ENCODE assay signal across 9 mouse cellular contexts in genomic region chr17:36943691-36944090, GRCm38 (mm10). TPM values are rescaled to one million over a fixed set of nuclear protein-coding genes. Genes with fewer than 3 reads are reported as not detected.
DNase-seq lines count a peak whose midpoint lies in the region; ATAC-seq and TF ChIP-seq lines count a peak whose summit lies in the region.
"Had no signal": no experiment of that assay in that cellular context is flagged by ENCODE, and none has a peak within 500 bp of the region (broad histone marks: within the 10 kb centered on the region; RNA-seq: fewer than 3 reads in every experiment).

No protein-coding gene starts in this region.

- no peak for TF ChIP-seq CTCF in kidney, postnatal 0 days (IDR thresholded peaks at IDR 0.05; ENCODE audit: low read depth)
- TF ChIP-seq CTCF in forebrain, postnatal 0 days (IDR thresholded peaks at IDR 0.05; ENCODE audit: low read depth): no peak

- no peak overlapping the region for H3K9ac ChIP-seq in kidney, postnatal 0 days (ENCODE audit: low read depth, low read length)
- no peak overlapping the region for H3K9ac ChIP-seq in forebrain, postnatal 0 days
- H3K9ac ChIP-seq in midbrain, embryonic 14.5 days (replicated peaks; ENCODE audit: low read length): no peak overlapping the region

- WGBS in kidney, postnatal 0 days: 5% methylated on average over 5 of the region's 5 CpGs
- WGBS in forebrain, postnatal 0 days: 25% methylated on average over 5 of the region's 5 CpGs
- 25% methylated on average over 5 of the region's 5 CpGs for WGBS in midbrain, embryonic 14.5 days

- no peak overlapping the region for H3K27ac ChIP-seq in kidney, postnatal 0 days
- no peak overlapping the region for H3K27ac ChIP-seq in forebrain, postnatal 0 days (ENCODE audit: low read depth, low read length)
- H3K27ac ChIP-seq in midbrain, embryonic 14.5 days (replicated peaks; ENCODE audit: low read depth, low read length): no peak overlapping the region

- H3K4me2 ChIP-seq in kidney, postnatal 0 days (ENCODE audit: low read length): 0 out of 2 replicates have a peak overlapping the region, but pooled peaks have one; percentile 64
- H3K4me2 ChIP-seq in forebrain, postnatal 0 days (ENCODE audit: low read depth): peak overlapping the region; percentile 61; the same call in 1 of the 2 replicates
- H3K4me2 ChIP-seq in midbrain, embryonic 14.5 days (ENCODE audit: low read length): peak overlapping the region; percentile 65; the same call in 1 of the 2 replicates

- peaks cover 33% of the 10 kb centered on the region for H3K27me3 ChIP-seq in kidney, postnatal 0 days (ENCODE audit: insufficient read depth, low read length)
- H3K27me3 ChIP-seq in forebrain, postnatal 0 days (ENCODE audit: insufficient read depth, low read length): peaks cover 13% of the 10 kb centered on the region
- peaks cover 27% of the 10 kb centered on the region for H3K27me3 ChIP-seq in midbrain, embryonic 14.5 days (ENCODE audit: control insufficient read depth, insufficient read depth, low read length)

- no peaks in the 10 kb centered on the region for H3K9me3 ChIP-seq in kidney, postnatal 0 days (replicated peaks; ENCODE audit: low read length)
- no peaks in the 10 kb centered on the region for H3K9me3 ChIP-seq in forebrain, postnatal 0 days (ENCODE audit: low read length)
- no peaks in the 10 kb centered on the region for H3K9me3 ChIP-seq in midbrain, embryonic 14.5 days (ENCODE audit: control insufficient read depth, low read length)

- peak; percentile 52 for DNase-seq in cerebellum, adult 11-12 months
- no peak for DNase-seq in cerebellum, adult 18-20 months
- no peak for DNase-seq in kidney, postnatal 0 days (ENCODE audit: low spot score)
- no peak for DNase-seq in kidney, adult 8-10 months
- no peak for DNase-seq in forebrain, postnatal 0 days
- DNase-seq in midbrain, embryonic 14.5 days: no peak
- no peak for DNase-seq in Muller cell, postnatal 12 days (ENCODE audit: inconsistent ontology term)
- DNase-seq: layer of hippocampus, postnatal 36 days had no signal

- no peak for ATAC-seq in kidney, postnatal 0 days (replicated peaks; ENCODE audit: low FRiP score, low read depth)
- no peak for ATAC-seq in forebrain, postnatal 0 days
- ATAC-seq in midbrain, embryonic 14.5 days (ENCODE audit: low FRiP score, low TSS enrichment): no peak
- ATAC-seq in monocyte, adult 5-6 weeks (replicated peaks; ENCODE audit: insufficient number of reproducible peaks, low FRiP score, low TSS enrichment, poor library complexity, severe bottlenecking): no peak

- H3K36me3 ChIP-seq in kidney, postnatal 0 days (ENCODE audit: insufficient read depth, low read length): 0 out of 2 replicates have a peak, but pooled peaks cover 2% of the 10 kb centered on the region
- H3K36me3 ChIP-seq in forebrain, postnatal 0 days (ENCODE audit: insufficient read depth): peaks cover 2% of the 10 kb centered on the region
- H3K36me3 ChIP-seq in midbrain, embryonic 14.5 days (ENCODE audit: control insufficient read depth, insufficient read depth, low read length): peaks cover 5% of the 10 kb centered on the region

- no peak overlapping the region for H3K4me3 ChIP-seq in kidney, postnatal 0 days (replicated peaks; ENCODE audit: low read depth, low read length)
- H3K4me3 ChIP-seq in forebrain, postnatal 0 days (ENCODE audit: low read depth, low read length): peak overlapping the region; percentile 36
- peak overlapping the region; percentile 34; the same call in 1 of the 2 replicates for H3K4me3 ChIP-seq in midbrain, embryonic 14.5 days (replicated peaks; ENCODE audit: low read depth, low read length)

- H3K4me1 ChIP-seq in kidney, postnatal 0 days (replicated peaks; ENCODE audit: insufficient read depth, low read length): peaks cover 8% of the 10 kb centered on the region
- H3K4me1 ChIP-seq in forebrain, postnatal 0 days (ENCODE audit: insufficient read depth): no peaks in the 10 kb centered on the region; the same call in 1 of the 2 replicates
- peaks cover 10% of the 10 kb centered on the region; the same call in 1 of the 2 replicates for H3K4me1 ChIP-seq in midbrain, embryonic 14.5 days (ENCODE audit: control insufficient read depth, insufficient read depth, low read length)

RNA-seq across cellular contexts. Expression of gene Rnf39, which starts 1.0 kb away (rescaled TPM):
- 0.34 and 0.46 TPM in 2 replicates for polyA plus RNA-seq in kidney, postnatal 0 days (2015; fragmentation: Nextera tagmentation; extraction: Ambion mirVana)
- total RNA-seq in forebrain, postnatal 0 days (2014; rRNA removed): 1.8 and 2.5 TPM in 2 replicates
- 1.1 and 2.4 TPM in 2 replicates for polyA plus RNA-seq in forebrain, postnatal 0 days (2015; fragmentation: Nextera tagmentation; extraction: Ambion mirVana)
- polyA plus RNA-seq in midbrain, embryonic 14.5 days (2014; fragmentation: Nextera tagmentation; extraction: Ambion mirVana): 1.1 and 1.7 TPM in 2 replicates
- 2.6 TPM in 1 of 3 replicates, not detected in the others for total RNA-seq in monocyte, adult 5-6 weeks (2017)

RNA-seq across cellular contexts. Expression of gene Ppp1r11, which starts 7.8 kb away (rescaled TPM):
- 105 and 110 TPM in 2 replicates for polyA plus RNA-seq in kidney, postnatal 0 days (2015; fragmentation: Nextera tagmentation; extraction: Ambion mirVana)
- total RNA-seq in forebrain, postnatal 0 days (2014; rRNA removed): 72.3 and 82.2 TPM in 2 replicates
- 157 and 183 TPM in 2 replicates for polyA plus RNA-seq in forebrain, postnatal 0 days (2015; fragmentation: Nextera tagmentation; extraction: Ambion mirVana)
- polyA plus RNA-seq in midbrain, embryonic 14.5 days (2014; fragmentation: Nextera tagmentation; extraction: Ambion mirVana): 176 and 215 TPM in 2 replicates
- 41.5 to 96.1 TPM (median 79.2 TPM) in 3 replicates for total RNA-seq in monocyte, adult 5-6 weeks (2017)

RNA-seq across cellular contexts. Expression of gene Znrd1, which starts 14.7 kb away (rescaled TPM):
- 83.6 and 87.6 TPM in 2 replicates for polyA plus RNA-seq in kidney, postnatal 0 days (2015; fragmentation: Nextera tagmentation; extraction: Ambion mirVana)
- 28.6 and 35.0 TPM in 2 replicates for total RNA-seq in forebrain, postnatal 0 days (2014; rRNA removed)
- 48.8 and 56.5 TPM in 2 replicates for polyA plus RNA-seq in forebrain, postnatal 0 days (2015; fragmentation: Nextera tagmentation; extraction: Ambion mirVana)
- polyA plus RNA-seq in midbrain, embryonic 14.5 days (2014; fragmentation: Nextera tagmentation; extraction: Ambion mirVana): 64.7 and 69.4 TPM in 2 replicates
- 28.2 to 45.0 TPM (median 30.5 TPM) in 3 replicates for total RNA-seq in monocyte, adult 5-6 weeks (2017)

RNA-seq across cellular contexts. Expression of gene Znrd1as, which starts 14.7 kb away (rescaled TPM):
- polyA plus RNA-seq in kidney, postnatal 0 days (2015; fragmentation: Nextera tagmentation; extraction: Ambion mirVana): 6.0 and 7.2 TPM in 2 replicates
- 2.0 and 3.4 TPM in 2 replicates for total RNA-seq in forebrain, postnatal 0 days (2014; rRNA removed)
- 2.6 and 3.7 TPM in 2 replicates for polyA plus RNA-seq in forebrain, postnatal 0 days (2015; fragmentation: Nextera tagmentation; extraction: Ambion mirVana)
- polyA plus RNA-seq in midbrain, embryonic 14.5 days (2014; fragmentation: Nextera tagmentation; extraction: Ambion mirVana): 2.9 and 6.1 TPM in 2 replicates
- total RNA-seq in monocyte, adult 5-6 weeks (2017): 1.1 to 4.4 TPM (median 3.4 TPM) in 3 replicates

RNA-seq across cellular contexts. Expression of gene 2410137M14Rik, which starts 37.3 kb away (rescaled TPM):
- not detected in 2 replicates for polyA plus RNA-seq in kidney, postnatal 0 days (2015; fragmentation: Nextera tagmentation; extraction: Ambion mirVana)
- total RNA-seq in forebrain, postnatal 0 days (2014; rRNA removed): 0.38 TPM in 1 of 2 replicates, not detected in the other
- polyA plus RNA-seq in forebrain, postnatal 0 days (2015; fragmentation: Nextera tagmentation; extraction: Ambion mirVana): 0.36 TPM in 1 of 2 replicates, not detected in the other
- polyA plus RNA-seq in midbrain, embryonic 14.5 days (2014; fragmentation: Nextera tagmentation; extraction: Ambion mirVana): 0.32 and 0.76 TPM in 2 replicates
- total RNA-seq in monocyte, adult 5-6 weeks (2017): not detected in 3 replicates
- total RNA-seq: layer of hippocampus, postnatal 36 days had no signal
